Mouse (Mus musculus) B cell, adult 2 months (primary cell): ENCODE data around the gene Olfr588-ps1.
"Not testable (repeated sequence)": the region's sequence is repeated elsewhere in the genome, so short reads cannot be mapped to it uniquely, and the experiment has no call there.

ENCODE experiments used
- DNase-seq, 2 experiments: peaks; one replicate each; pipeline ENCODE4 v3.0.0; 2022

The Olfr588-ps1 gene

DNA sequence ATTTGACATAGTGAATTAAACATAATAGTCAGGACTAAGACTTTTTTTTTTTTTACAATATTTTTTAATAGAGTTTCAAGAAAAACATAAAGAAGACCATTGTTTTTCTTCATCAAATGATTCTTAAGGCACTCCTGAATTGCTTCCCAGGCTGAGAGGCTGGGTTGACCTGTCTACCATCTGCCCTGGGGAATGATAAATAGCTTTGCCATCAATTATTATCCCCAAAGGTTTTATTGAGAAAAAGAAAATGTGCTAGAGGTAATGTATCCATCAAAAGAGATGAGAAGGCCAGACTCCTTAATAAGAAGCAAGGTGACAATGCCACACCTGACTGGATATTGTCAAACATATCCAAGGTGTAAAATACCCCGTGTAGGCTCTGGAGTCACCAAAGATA is at the start of gene Olfr588-ps1:
Gene Olfr588-ps1, plus strand, starts transcription at position 301 of the 400 bp plus-strand sequence.
- no peak for DNase-seq

DNA sequence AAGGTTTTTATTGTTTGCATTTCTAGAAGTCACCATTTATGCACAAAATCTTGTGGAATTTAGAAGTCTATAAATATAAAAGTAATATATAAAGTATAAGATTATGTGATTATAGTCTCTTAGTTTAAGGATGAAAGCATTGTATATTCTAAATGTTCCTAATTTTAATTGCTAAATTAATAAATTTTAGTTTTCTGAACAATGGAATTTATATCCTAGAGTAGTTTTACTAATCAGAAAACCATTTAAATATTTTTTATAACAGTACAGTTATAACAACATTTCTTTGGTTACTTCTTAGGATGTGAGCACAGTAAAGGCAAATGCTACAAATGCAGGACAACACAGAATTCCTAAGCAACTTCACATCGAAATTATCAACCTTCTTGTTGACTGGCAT is 43.3 kb upstream of the Olfr588-ps1 start, which contains the start of gene Olfr585:
Gene Olfr585, plus strand, starts transcription at position 301 of the 400 bp plus-strand sequence.
- DNase-seq = no peak

DNA sequence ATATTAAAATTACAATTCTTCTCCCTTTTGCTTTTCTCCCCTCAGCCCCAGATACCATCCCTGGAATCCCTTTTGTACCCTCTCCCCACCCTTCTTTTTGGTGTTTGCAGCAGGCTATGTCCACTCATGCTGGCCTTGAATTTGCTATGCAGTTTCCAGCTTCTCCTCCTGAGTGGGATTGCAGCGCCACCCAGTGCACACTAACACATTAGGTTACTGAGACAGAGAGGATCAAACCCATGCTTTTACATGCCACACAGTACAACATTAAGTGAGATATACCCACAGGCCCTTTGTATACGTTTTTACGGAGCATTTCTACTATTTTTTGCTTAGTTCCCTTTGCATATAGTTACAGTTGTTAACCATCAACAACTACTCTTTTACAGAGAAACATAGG is 21.3 kb upstream of the Olfr588-ps1 start:
- no peak for DNase-seq

DNA sequence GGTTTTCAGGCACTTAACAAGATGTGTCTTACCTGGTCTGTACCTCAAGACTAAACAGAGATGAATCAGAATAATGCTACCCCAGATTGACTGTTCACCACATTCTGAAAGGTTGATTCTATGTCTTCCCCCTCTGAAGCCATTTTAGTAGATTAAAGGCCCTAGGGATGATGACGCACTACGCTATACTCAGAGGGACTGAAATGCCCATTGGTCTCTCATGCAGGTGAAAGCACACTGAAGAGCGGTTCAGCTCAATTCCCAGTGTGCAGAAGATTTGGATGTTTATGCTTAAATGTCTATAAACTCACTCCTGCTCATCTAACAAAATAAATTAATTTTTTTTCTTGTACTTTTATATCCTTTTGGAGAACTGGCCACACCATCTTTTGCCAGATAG is 15.1 kb upstream of the Olfr588-ps1 start, which contains the start of gene Olfr586:
Gene Olfr586, minus strand, starts transcription at position 101 of the 400 bp plus-strand sequence.
- no peak for DNase-seq

DNA sequence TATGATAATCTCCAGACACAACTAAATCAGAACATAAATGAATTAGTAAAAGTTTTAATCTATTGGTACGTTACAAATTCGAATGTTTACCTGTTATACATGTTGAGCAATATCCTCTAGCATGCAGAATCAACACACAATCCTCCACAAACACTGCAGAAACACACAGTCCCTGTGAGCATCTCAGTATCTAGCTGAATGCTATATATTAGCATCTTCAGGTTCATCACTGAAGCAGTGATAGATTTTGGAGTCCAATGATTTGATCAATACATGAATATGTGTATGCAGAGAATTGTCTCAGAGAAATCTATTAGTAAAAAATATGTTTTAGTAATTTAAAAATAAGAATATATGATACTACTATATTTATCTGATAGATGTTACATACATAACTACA is 15.6 kb downstream of the Olfr588-ps1 start, which contains the start of gene Olfr589:
Gene Olfr589, minus strand, starts transcription at position 101 of the 400 bp plus-strand sequence.
- DNase-seq = no peak

DNA sequence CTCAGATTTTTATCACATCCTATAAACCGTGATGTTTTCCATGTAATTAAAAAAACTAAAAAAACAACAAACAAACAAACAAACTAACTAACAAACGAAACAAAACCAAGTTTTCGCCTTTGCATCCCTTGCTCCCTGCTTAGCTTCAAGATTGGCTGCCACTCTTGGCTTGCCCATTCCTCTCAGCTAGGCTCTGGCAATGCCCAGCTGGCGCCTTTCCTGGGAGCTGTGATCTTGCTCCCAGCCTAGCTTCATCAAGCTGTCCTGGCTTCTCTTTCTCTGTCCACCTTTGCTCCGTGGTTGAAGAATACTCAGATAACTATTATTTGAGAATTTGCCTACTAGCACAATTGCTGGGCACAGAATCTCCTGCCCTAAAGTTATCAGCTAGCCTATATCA is 29.0 kb downstream of the Olfr588-ps1 start:
- no peak for DNase-seq

DNA sequence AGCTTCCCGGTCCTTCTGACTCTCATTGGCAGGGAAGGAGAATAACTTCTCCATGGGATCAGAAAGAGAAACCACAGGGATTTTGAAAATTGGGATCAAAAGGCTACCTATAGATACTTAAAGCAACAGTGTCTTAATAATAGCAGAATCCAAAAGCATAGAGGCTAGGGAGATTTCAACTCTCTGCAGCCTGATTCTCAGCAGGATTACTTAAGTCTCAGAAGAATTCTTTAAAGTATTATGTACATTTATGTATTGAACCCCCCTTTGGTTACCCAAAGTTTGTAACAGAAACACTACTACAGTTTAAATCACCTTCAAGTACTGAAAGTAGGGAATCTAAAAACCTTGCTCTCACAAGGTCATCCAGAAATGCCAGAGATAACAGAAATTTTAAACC is 37.6 kb downstream of the Olfr588-ps1 start, which contains the start of gene Olfr591:
Gene Olfr591, minus strand, starts transcription at position 101 of the 400 bp plus-strand sequence.
- no peak for DNase-seq

DNA sequence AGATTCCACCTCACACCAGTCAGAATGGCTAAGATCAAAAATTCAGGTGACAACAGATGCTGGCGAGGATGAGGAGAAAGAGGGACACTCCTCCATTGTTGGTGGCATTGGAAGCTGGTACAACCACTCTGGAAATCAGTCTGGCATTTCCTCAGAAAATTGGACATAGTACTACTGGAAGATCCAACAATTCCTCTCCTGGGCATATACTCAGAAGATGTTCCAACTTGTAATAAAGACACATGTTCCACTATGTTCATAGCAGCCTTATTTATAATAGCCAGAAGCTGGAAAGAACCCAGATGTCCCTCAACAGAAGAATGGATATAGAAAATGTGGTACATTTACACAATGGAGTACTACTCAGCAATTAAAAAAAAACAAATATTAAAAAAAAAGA is 43.8 kb downstream of the Olfr588-ps1 start, which contains the start of gene Olfr592:
Gene Olfr592, plus strand, starts transcription at position 301 of the 400 bp plus-strand sequence.
- DNase-seq = not testable (repeated sequence)
